Mouse (Mus musculus): ENCODE measurements around the gene Slc16a14. TPM values are rescaled to one million over a fixed set of nuclear protein-coding genes. Genes with fewer than 3 reads are reported as not detected.

Slc16a14 gene
- not detected for polyA plus RNA-seq (2017; shearing (Covaris generic))

DNA sequence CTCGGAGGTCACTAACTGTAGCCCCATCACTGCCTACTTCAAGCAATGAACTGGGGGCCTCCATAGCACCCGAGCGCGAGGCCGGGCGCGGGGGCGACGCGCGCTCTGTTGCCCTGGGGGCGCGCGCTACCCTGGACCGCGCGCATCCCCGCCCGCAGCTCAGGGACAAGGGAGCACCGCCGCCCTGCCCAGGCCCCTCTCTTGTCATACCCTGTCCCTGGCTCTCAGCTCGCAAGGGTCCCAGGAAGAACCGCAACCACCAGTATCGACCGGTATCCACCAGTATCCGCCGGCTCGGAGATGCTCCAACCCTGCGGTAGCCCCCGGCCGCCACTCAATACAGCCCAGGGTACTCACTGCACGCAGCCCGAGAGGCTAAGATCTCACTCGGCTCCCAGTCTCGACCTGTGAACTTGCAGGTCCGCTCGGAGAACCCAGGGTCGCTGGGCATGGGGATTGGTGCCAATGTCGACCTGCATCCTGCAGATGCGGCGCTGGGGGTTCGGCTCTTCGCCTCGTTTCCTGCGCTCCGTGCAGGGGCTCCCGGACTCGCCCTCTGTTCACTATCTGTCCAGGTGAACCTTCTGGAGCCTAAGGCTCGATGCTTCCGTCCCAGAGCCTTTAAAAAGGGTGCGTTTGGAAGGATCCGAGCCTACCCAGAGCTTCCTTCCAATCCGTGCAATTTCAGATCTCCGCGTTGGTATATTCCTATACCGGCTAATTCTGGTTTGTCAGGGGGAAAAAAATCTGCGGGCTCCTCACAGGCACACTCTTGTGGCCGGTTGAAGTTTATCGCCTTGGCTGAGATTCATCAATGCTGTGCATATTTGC is at the start of gene Slc16a14:
Gene Slc16a14, minus strand, starts transcription at position 632 of the 831 bp plus-strand sequence.

Other genes with a start within 250 kb of the Slc16a14 start
- not detected for gene Dner, start 238.9 kb downstream of the Slc16a14 start, polyA plus RNA-seq (2017; shearing (Covaris generic))
- 3.4 TPM for gene Fbxo36, start 95.3 kb downstream of the Slc16a14 start, polyA plus RNA-seq (2017; shearing (Covaris generic))
- gene Trip12, start 94.6 kb downstream of the Slc16a14 start, polyA plus RNA-seq (2017; shearing (Covaris generic)): 262 TPM
- gene Gm10553, start 165.0 kb upstream of the Slc16a14 start, polyA plus RNA-seq (2017; shearing (Covaris generic)): not detected
- 0.51 TPM for gene A530032D15Rik, start 174.7 kb upstream of the Slc16a14 start, polyA plus RNA-seq (2017; shearing (Covaris generic))

All from inflammation-experienced regulatory T-cells, adult 16 weeks (primary cell).